Mouse (Mus musculus): ENCODE measurements at regions not wholly inside any gene's neighbourhood (a gene's known extent, or its start where the extent isn't known, plus 50 kb on each side); places are given as distances from the start of the nearest gene placed in this dataset.

DNA sequence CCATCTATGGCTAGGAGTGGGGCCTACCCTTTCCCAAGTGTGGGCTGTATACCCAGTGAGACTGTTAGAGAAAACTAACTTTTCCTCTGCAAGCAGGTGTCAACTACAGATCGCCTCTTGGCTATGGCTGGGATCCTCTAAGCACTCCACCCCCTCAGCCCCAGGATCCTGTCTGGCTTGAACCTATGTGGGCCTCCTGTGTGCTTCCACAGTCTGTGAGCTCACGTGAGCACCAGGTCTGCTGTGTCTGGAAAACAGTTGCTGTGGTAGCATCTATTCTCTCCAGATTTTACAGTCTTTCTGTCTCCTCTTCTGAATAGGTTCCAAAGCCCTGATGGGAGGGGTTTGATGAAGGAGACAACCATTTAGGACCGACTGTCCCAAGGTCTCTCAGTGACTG lies 93.8 kb upstream of the 1810046K07Rik start:
- TF ChIP-seq CTCF (IDR thresholded peaks at IDR 0.05; ENCODE audit: control insufficient read depth, insufficient read depth, insufficient replicate concordance, low read depth, low read length) (no peak), POLR2A (IDR thresholded peaks at IDR 0.05; ENCODE audit: control insufficient read depth, low read depth, low read length) (no peak)

All from testis, adult 2 months (tissue).